In the genomic region with DNA sequence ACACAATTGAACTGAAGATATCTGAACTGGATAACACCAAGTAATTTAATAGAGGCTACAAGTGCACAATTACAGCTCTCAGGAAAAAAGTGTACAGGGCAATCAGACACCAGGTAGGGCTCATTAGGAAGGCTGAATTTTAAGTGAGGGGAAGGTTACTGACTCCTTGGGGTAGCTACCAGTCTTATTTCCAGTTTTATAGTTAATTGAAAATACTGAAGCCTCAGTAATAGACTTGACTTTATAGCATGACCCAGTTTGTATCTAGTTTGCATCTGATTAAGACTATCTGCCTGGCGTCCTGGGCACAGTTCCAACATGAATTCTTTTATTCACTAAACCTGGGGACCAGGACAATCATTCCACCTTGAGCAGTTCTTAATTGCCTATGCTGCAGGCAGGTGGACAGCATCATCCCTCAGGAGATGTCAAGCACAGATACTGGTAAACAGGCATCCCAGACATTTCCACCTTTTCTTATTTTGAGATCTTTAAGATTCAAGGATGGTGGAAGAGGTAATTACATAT, we compare ENCODE assay signal across 24 mouse cellular contexts.
DNase-seq lines count a peak whose midpoint lies in the region; ATAC-seq lines count a peak whose summit lies in the region.
"Had no signal": no experiment of that assay in that cellular context is flagged by ENCODE, and none has a peak within 500 bp of the region (broad histone marks: within the 10 kb centered on the region; RNA-seq: fewer than 3 reads in every experiment).

No protein-coding gene starts in this region.

- H3K27me3 ChIP-seq in hindbrain, embryonic 15.5 days: no peaks in the 10 kb centered on the region
- H3K27me3 ChIP-seq in hindbrain, embryonic 12.5 days: no peaks in the 10 kb centered on the region
- H3K27me3 ChIP-seq in neural tube, embryonic 14.5 days (ENCODE audit: control insufficient read depth, insufficient read depth, low read length): no peaks in the 10 kb centered on the region
- H3K27me3 ChIP-seq: CH12.LX; embryonic facial prominence, embryonic 13.5 days; forebrain, embryonic 15.5 days; heart, embryonic 15.5 days; limb, embryonic 13.5 days; stomach, embryonic 15.5 days had no signal

- H3K9ac ChIP-seq in hindbrain, embryonic 15.5 days: no peak overlapping the region
- no peak overlapping the region for H3K9ac ChIP-seq in hindbrain, embryonic 12.5 days
- H3K9ac ChIP-seq in neural tube, embryonic 14.5 days (replicated peaks; ENCODE audit: low read depth, low read length): no peak overlapping the region
- H3K9ac ChIP-seq: embryonic facial prominence, embryonic 13.5 days; forebrain, embryonic 15.5 days; heart, embryonic 15.5 days; limb, embryonic 13.5 days; stomach, embryonic 15.5 days had no signal

- no peak overlapping the region for H3K4me2 ChIP-seq in hindbrain, embryonic 15.5 days
- no peak overlapping the region for H3K4me2 ChIP-seq in hindbrain, embryonic 12.5 days (replicated peaks)
- H3K4me2 ChIP-seq in neural tube, embryonic 14.5 days (ENCODE audit: low read depth, low read length): no peak overlapping the region
- H3K4me2 ChIP-seq: embryonic facial prominence, embryonic 13.5 days; forebrain, embryonic 15.5 days; heart, embryonic 15.5 days; limb, embryonic 13.5 days; liver, embryonic 11.5 days; stomach, embryonic 15.5 days had no signal

- H3K4me3 ChIP-seq in hindbrain, embryonic 15.5 days: no peak overlapping the region
- H3K4me3 ChIP-seq in hindbrain, embryonic 12.5 days: no peak overlapping the region
- H3K4me3 ChIP-seq in neural tube, embryonic 14.5 days (ENCODE audit: low read depth, low read length): no peak overlapping the region
- H3K4me3 ChIP-seq: embryonic facial prominence, embryonic 13.5 days; forebrain, embryonic 10.5 days; forebrain, embryonic 15.5 days; heart, embryonic 10.5 days; heart, embryonic 15.5 days; left cerebral cortex, adult 2 months; limb, embryonic 13.5 days; stomach, embryonic 15.5 days had no signal

- DNase-seq in cerebellum, adult 9-10 months: peak; percentile 8
- DNase-seq in neural tube, embryonic 10.5 days (ENCODE audit: extremely low spot score, low spot score): no peak
- no peak for DNase-seq in urinary bladder, postnatal 25 days (ENCODE audit: low spot score)
- DNase-seq: adrenal gland, postnatal 10 days; gastrocnemius, postnatal 25 days; heart, adult 11 months; kidney, adult 9 months; lung, postnatal 36 days; right cerebral cortex, postnatal 25 days had no signal

- WGBS in hindbrain, embryonic 15.5 days: 36% methylated on average over 1 of the region's 1 CpGs
- 69% methylated on average over 1 of the region's 1 CpGs for WGBS in hindbrain, embryonic 12.5 days
- WGBS in neural tube, embryonic 14.5 days: 36% methylated on average over 1 of the region's 1 CpGs

- H3K9me3 ChIP-seq in hindbrain, embryonic 15.5 days: no peaks in the 10 kb centered on the region
- no peaks in the 10 kb centered on the region for H3K9me3 ChIP-seq in hindbrain, embryonic 12.5 days (replicated peaks)
- no peaks in the 10 kb centered on the region for H3K9me3 ChIP-seq in neural tube, embryonic 14.5 days (ENCODE audit: control insufficient read depth, low read length)
- H3K9me3 ChIP-seq: embryonic facial prominence, embryonic 13.5 days; forebrain, embryonic 10.5 days; forebrain, embryonic 15.5 days; heart, embryonic 10.5 days; heart, embryonic 15.5 days; limb, embryonic 13.5 days; stomach, embryonic 15.5 days had no signal

- no peak for ATAC-seq in cerebellum, adult (ENCODE audit: insufficient number of reproducible peaks, low FRiP score, low TSS enrichment)
- peak; percentile 63; the same call in 1 of the 2 replicates for ATAC-seq in hindbrain, embryonic 15.5 days (ENCODE audit: low FRiP score, low read depth)
- no peak for ATAC-seq in hindbrain, embryonic 12.5 days (ENCODE audit: low FRiP score)
- peak; percentile 60 for ATAC-seq in neural tube, embryonic 14.5 days (ENCODE audit: low read depth)
- ATAC-seq: forebrain, embryonic 15.5 days; intestine, postnatal 0 days had no signal

- H3K4me1 ChIP-seq in hindbrain, embryonic 15.5 days (replicated peaks): no peaks in the 10 kb centered on the region
- no peaks in the 10 kb centered on the region for H3K4me1 ChIP-seq in hindbrain, embryonic 12.5 days
- no peaks in the 10 kb centered on the region for H3K4me1 ChIP-seq in neural tube, embryonic 14.5 days (ENCODE audit: control insufficient read depth, insufficient read depth, low read length)
- H3K4me1 ChIP-seq: forebrain, embryonic 10.5 days; forebrain, embryonic 15.5 days; heart, embryonic 10.5 days; limb, embryonic 13.5 days; stomach, embryonic 15.5 days had no signal

- no peaks in the 10 kb centered on the region for H3K36me3 ChIP-seq in hindbrain, embryonic 15.5 days
- H3K36me3 ChIP-seq in hindbrain, embryonic 12.5 days: no peaks in the 10 kb centered on the region
- H3K36me3 ChIP-seq in neural tube, embryonic 14.5 days (ENCODE audit: control insufficient read depth, insufficient read depth, low read length): no peaks in the 10 kb centered on the region
- H3K36me3 ChIP-seq: embryonic facial prominence, embryonic 13.5 days; forebrain, embryonic 10.5 days; forebrain, embryonic 15.5 days; heart, embryonic 10.5 days; heart, embryonic 15.5 days; limb, embryonic 13.5 days; stomach, embryonic 15.5 days had no signal

- no peak overlapping the region for H3K27ac ChIP-seq in hindbrain, embryonic 15.5 days (replicated peaks)
- no peak overlapping the region for H3K27ac ChIP-seq in hindbrain, embryonic 12.5 days
- H3K27ac ChIP-seq in neural tube, embryonic 14.5 days (ENCODE audit: low read depth, low read length): no peak overlapping the region
- H3K27ac ChIP-seq: embryonic facial prominence, embryonic 13.5 days; forebrain, embryonic 10.5 days; forebrain, embryonic 15.5 days; heart, embryonic 10.5 days; heart, embryonic 15.5 days; left cerebral cortex, adult 2 months; limb, embryonic 13.5 days; stomach, embryonic 15.5 days had no signal

Comparison
In these comparisons a context has a peak if more than half of its experiments do, and no peak if none do; other contexts are left out.
1. ATAC-seq: peak in hindbrain, embryonic 15.5 days (single experiment) and neural tube, embryonic 14.5 days (single experiment); none in cerebellum, adult (single experiment) and hindbrain, embryonic 12.5 days (single experiment).